Mouse (Mus musculus) liver, adult 2 months (tissue): ENCODE results near the gene Clasp1.

Experiments
- CTCF ChIP-seq: fragments of 200-500 bp; IDR thresholded peaks from 2 replicates; pipeline ENCODE4 v1.5.1; 2011; ENCODE audit warnings: low read depth, low read length, control low read depth
- POLR2A ChIP-seq: fragments of 200-500 bp; IDR thresholded peaks from 2 replicates; pipeline ENCODE4 v1.6.1; 2011; ENCODE audit warnings: low read length, control low read depth; ENCODE audit not compliant: insufficient read depth; ENCODE audit errors: extremely low read depth

DNA sequence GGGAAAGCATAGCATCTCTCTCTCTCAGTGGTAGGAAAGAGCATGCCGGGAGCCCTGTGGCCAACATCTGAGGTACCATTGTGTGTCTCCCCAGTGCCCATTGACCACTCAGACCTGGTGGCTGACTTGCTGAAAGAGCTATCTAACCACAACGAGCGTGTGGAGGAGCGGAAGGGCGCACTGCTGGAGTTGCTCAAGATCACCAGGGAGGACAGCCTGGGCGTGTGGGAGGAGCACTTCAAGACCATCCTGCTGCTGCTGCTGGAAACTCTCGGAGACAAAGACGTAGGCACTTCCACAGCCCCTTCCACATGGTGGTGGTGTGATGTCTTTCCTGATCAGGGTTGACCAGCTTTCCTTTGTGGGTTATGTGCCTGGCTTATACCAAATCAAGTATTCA, 192.3 kb downstream of the Clasp1 start:
- TF ChIP-seq CTCF (no peak), POLR2A (no peak)
